Mouse (Mus musculus): Measurements from ENCODE around the gene Pla2g6. TPM values are rescaled to one million over a fixed set of nuclear protein-coding genes. Genes with fewer than 3 reads are reported as not detected.
A peak's percentile ranks its signal among the peaks of the same experiment; 100 is the strongest.

Gene Pla2g6
- polyA plus RNA-seq, 1 experiment from 2014 or later: 37.1 TPM

DNA sequence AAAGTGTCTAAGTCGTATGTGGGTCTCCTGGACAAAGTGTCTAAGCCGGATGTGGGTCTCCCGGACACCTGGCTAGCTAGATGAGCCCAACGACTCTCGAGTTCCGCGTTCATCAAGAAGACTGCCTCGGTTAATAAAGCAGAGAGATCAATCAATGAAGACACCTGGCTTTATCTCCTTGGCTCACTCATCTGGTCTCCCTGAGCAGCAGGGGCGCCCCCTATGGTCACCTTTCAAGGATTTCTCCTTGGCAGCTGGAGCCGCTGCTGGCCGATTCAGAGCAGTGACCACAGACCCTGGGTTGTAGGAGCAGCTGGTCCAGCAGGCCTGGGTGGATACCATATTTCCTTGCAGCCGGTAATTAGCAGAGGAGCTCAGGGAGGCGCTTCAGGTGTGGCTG is 65.8 kb downstream of the Pla2g6 start:
- H3K4me1 ChIP-seq: peaks cover 18% of the 10 kb centered on the region
- H3K27me3 ChIP-seq (replicated peaks): peaks cover 50% of the 10 kb centered on the region
- no peaks in the 10 kb centered on the region for H3K9me3 ChIP-seq
- peak overlapping the region; percentile 98 for H3K4me2 ChIP-seq
- ATAC-seq (replicated peaks): no peak
- H3K9ac ChIP-seq: no peak overlapping the region
- WGBS: 23% methylated on average over 13 of the region's 13 CpGs
- H3K4me3 ChIP-seq: peak overlapping the region; percentile 59
- no peaks in the 10 kb centered on the region for H3K36me3 ChIP-seq (replicated peaks)
- H3K27ac ChIP-seq: no peak overlapping the region

DNA sequence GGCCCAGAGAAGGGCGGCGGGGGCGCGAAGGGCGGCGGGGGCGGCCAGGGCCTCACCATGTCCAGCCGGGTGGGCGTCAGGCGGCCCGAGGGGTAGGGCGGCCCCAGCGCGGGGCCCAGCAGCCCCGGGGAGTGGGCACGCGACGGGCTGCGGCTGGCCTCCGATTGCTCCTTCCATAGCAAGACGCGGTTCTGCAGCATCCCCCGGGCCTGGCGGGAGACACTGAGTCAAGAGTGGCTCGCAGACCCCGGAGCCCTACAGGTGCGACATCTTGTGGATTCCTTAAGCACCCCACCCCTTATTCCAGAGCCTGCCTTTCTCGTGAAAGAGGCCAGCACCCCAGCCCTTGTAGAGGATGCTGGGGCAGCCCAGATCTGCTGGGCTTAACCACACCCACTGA is 66.4 kb downstream of the Pla2g6 start:
- ATAC-seq (replicated peaks): peak; percentile 71
- Histone ChIP-seq H3K9ac (peak overlapping the region; percentile 61), H3K36me3 (replicated peaks) (no peaks in the 10 kb centered on the region), H3K27me3 (replicated peaks) (peaks cover 50% of the 10 kb centered on the region), H3K4me3 (peak overlapping the region; percentile 59), H3K9me3 (no peaks in the 10 kb centered on the region), H3K4me1 (peaks cover 18% of the 10 kb centered on the region), H3K27ac (no peak overlapping the region), H3K4me2 (peak overlapping the region; percentile 98)
- WGBS: under 1% methylated on average over 21 of the region's 28 CpGs

DNA sequence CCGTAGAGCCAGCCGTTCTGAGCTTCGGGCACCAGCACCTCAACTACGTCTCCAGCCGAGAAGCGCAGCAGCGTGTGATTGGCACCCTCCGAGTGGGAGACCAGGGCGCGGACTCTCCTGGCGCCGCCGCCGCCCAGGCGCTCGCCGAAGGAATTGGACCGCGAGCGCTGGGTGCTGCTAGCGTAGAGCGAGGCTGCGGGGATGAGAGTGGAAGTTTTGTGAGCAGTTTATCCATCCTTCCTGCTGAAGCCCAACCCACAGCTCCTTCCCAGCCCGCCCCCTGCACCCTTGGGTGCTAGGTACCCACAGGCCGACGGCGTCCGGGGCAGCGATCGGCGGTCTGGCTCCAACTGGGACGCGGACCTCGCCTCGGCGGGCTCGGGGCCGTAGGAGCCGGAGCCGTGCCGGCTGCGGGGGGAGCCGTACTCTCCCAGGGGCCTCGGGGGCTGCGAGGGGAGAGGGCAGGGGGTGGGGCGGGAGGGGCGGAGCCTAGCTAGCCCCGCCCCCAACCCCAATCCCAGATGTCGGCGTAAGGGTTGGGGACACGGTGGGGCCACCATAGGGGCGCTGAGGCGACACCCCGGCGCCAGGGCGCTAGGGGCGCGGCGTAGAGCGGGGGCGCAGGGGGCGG is 67.0 kb downstream of the Pla2g6 start:
- Histone ChIP-seq H3K36me3 (replicated peaks) (no peaks in the 10 kb centered on the region), H3K4me1 (peaks cover 18% of the 10 kb centered on the region), H3K27me3 (replicated peaks) (peaks cover 50% of the 10 kb centered on the region), H3K4me2 (peak overlapping the region; percentile 98), H3K27ac (no peak overlapping the region), H3K9me3 (no peaks in the 10 kb centered on the region), H3K9ac (peak overlapping the region; percentile 61), H3K4me3 (peak overlapping the region; percentile 59)
- peak; percentile 65 for ATAC-seq (replicated peaks)
- WGBS: 1% methylated on average over 33 of the region's 62 CpGs

DNA sequence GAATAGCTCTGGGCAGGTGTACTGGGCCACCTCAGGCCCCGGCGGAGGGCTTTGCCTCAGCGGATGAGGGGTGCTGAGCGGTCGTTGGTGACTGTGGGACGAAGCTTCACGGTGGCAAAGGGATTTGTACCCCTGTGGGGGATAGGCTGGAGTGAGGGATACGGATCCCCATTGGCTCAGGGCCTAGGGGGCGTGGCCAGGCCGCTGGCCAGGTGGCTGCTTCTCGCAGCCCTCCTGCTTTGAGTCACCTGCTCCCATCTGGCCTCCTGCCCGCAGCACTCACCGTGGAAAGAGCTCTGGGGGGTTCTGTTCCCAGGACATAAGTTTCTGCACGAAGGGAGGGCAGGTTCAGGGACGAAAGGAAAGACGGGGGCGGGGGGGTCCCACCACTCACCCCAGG is 69.7 kb downstream of the Pla2g6 start:
- Histone ChIP-seq H3K27me3 (replicated peaks) (peaks cover 60% of the 10 kb centered on the region), H3K9me3 (no peaks in the 10 kb centered on the region), H3K4me3 (no peak overlapping the region), H3K4me1 (peaks cover 18% of the 10 kb centered on the region), H3K27ac (no peak overlapping the region), H3K4me2 (no peak overlapping the region), H3K36me3 (replicated peaks) (no peaks in the 10 kb centered on the region), H3K9ac (no peak overlapping the region)
- 28% methylated on average over 17 of the region's 17 CpGs for WGBS
- ATAC-seq (replicated peaks): no peak

DNA sequence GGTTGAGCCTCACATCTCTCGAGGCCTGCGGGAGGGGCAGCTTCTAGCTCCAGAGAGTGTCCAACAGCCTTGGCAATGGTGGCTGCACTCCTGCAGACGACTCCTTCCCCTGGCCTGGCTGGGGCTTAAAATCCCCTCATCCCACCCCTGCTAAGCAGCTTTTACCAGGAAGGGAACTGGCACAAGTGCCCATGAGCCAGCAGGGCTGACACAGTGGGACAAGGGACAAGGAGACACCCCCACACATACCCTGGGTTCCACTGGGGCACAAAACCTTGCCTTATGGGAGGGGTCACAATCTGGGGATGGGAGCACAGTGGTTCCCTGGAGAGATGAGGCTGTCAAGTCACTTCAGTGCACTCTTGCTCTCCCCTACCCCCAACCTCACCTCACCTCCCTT is 73.5 kb downstream of the Pla2g6 start, which contains the start of gene Slc16a8:
Slc16a8 (minus strand) TSS at position 101 of the 400 bp plus-strand sequence.
- 21% methylated on average over 3 of the region's 3 CpGs for WGBS
- H3K27ac ChIP-seq: no peak within 1 kb of the TSS
- peaks cover 42% of the 10 kb centered on the region for H3K27me3 ChIP-seq (replicated peaks)

DNA sequence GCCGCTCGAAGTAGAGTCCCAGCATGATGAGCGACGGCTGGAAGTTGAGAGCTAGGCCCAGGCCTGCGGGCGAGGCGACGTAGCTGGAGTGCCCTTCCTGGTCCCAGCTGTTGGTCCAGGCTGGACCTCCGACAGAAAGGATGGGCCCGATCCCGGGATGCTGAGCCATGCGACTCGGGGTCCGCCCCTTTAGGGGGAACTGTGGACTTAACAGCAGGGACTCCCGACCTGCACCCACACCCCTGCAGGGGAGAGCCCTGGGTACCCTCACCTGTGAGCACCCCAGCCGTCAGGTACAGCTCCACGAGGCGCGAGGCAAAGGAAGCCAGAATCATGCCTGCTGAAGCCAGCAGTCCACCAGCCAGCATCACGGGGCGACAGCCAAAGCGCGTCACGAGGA is 75.6 kb downstream of the Pla2g6 start:
- Histone ChIP-seq H3K9me3 (no peaks in the 10 kb centered on the region), H3K36me3 (replicated peaks) (peaks cover 8% of the 10 kb centered on the region; the same call in 1 of the 2 replicates), H3K27me3 (replicated peaks) (peaks cover 34% of the 10 kb centered on the region), H3K9ac (peak overlapping the region; percentile 36), H3K4me1 (peaks cover 12% of the 10 kb centered on the region), H3K27ac (no peak overlapping the region), H3K4me3 (peak overlapping the region; percentile 30), H3K4me2 (peak overlapping the region; percentile 63)
- WGBS: 34% methylated on average over 24 of the region's 24 CpGs
- peak; percentile 19; the same call in 1 of the 2 replicates for ATAC-seq (replicated peaks)

More for the DNA sequence above, 73.5 kb downstream of the Pla2g6 start, which contains the start of gene Slc16a8:
- no peaks in the 10 kb centered on the region for H3K9me3 ChIP-seq
- no peak within 1 kb of the TSS for H3K4me3 ChIP-seq
- no peak for ATAC-seq (replicated peaks)
- no peak within 1 kb of the TSS; the same call in 1 of the 2 replicates for H3K9ac ChIP-seq
- no peaks in the 10 kb centered on the region for H3K36me3 ChIP-seq (replicated peaks)
- H3K4me2 ChIP-seq: no peak within 1 kb of the TSS
- peaks cover 12% of the 10 kb centered on the region for H3K4me1 ChIP-seq

DNA sequence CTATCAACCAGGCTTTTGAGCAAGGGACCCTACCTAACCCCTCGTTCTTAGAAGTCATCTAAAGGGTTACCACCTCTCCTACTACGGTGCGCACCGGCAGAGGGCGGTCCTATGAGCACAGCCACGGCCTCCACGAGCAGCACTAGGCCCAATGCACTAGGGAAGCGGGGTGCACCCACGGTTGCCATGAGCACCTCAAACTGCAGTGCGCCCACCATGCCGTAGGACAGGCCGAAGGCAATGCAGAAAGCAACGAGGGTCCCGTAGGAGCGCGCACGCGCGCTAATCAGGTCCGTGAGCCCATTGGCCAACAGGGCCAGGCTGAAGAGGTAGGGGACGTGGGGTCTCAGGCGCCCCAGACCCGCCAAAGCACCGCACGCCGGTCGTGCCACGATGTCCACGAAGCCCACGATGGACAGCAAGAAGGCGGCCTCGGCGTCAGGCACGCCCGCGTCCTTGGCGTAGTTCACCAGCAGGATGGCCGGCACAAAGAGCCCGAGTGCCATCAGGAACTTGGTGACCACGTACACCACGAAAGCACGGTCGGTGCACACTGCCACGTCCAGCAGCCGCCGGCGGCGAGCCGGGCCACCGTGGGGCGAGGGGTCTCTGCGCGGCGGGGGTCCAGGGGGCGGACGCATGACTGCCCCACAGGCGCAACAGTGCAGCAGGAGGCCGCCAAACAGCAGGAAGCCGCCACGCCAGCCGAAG is 76.3 kb downstream of the Pla2g6 start:
- peaks cover 34% of the 10 kb centered on the region for H3K27me3 ChIP-seq (replicated peaks)
- no peak overlapping the region for H3K27ac ChIP-seq
- peaks cover 8% of the 10 kb centered on the region; the same call in 1 of the 2 replicates for H3K36me3 ChIP-seq (replicated peaks)
- H3K4me2 ChIP-seq: peak overlapping the region; percentile 63
- H3K9me3 ChIP-seq: no peaks in the 10 kb centered on the region
- H3K9ac ChIP-seq: peak overlapping the region; percentile 36
- peak overlapping the region; percentile 30 for H3K4me3 ChIP-seq
- peak; percentile 66 for ATAC-seq (replicated peaks)
- peaks cover 12% of the 10 kb centered on the region for H3K4me1 ChIP-seq
- 2% methylated on average over 61 of the region's 61 CpGs for WGBS

DNA sequence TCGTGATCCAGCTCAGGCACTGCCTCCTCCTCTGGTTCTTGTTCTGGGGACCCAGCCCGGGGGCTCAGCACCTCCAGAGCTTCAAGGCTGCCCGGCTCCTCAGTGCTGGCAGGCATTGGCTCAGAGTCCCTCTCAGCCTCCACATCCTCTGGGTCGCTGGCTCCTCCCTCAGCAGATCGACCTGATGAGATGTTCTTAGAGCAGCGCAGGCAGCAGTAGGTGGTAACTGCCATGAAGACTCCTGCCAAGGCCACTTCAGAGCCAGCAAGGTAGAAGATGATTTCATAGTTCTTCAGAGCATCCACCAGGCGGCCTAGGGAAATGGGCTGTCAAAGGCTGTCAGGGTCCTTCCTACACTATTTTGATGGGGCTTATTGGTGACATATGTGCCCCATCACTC is 77.0 kb downstream of the Pla2g6 start:
- 57% methylated on average over 7 of the region's 7 CpGs for WGBS

DNA sequence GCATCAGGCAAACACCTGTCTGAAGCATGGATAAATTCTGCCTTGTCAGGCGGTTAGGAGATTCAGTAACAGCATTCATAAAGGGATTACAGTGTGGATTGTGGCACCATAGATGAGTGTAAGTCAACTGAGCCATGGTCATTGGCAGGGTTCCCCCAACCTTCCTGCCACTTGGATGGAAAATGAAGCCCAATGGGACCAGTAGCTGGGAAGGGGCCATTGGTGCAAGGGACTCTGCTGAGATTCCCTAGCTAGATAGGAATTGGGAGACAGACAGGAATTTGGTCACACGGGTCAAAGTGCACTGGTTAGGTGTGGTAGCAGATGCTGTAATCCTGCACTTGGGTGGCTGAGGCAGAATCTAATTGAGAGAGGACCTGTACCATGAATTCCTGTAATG is 78.0 kb downstream of the Pla2g6 start:
- peaks cover 17% of the 10 kb centered on the region; the same call in 1 of the 2 replicates for H3K36me3 ChIP-seq (replicated peaks)
- peaks cover 34% of the 10 kb centered on the region for H3K27me3 ChIP-seq (replicated peaks)
- no peaks in the 10 kb centered on the region for H3K9me3 ChIP-seq
- H3K4me1 ChIP-seq: peaks cover 12% of the 10 kb centered on the region
- H3K4me3 ChIP-seq: no peak overlapping the region
- no peak overlapping the region for H3K27ac ChIP-seq
- no peak overlapping the region for H3K9ac ChIP-seq
- ATAC-seq (replicated peaks): no peak
- WGBS: 90% methylated on average over 2 of the region's 2 CpGs
- H3K4me2 ChIP-seq: no peak overlapping the region

More for the DNA sequence above, 77.0 kb downstream of the Pla2g6 start:
- H3K36me3 ChIP-seq (replicated peaks): peaks cover 15% of the 10 kb centered on the region; the same call in 1 of the 2 replicates
- no peak overlapping the region for H3K9ac ChIP-seq
- no peak for ATAC-seq (replicated peaks)
- no peak overlapping the region for H3K4me2 ChIP-seq
- no peak overlapping the region for H3K4me3 ChIP-seq
- peaks cover 34% of the 10 kb centered on the region for H3K27me3 ChIP-seq (replicated peaks)
- peaks cover 12% of the 10 kb centered on the region for H3K4me1 ChIP-seq
- H3K9me3 ChIP-seq: no peaks in the 10 kb centered on the region
- H3K27ac ChIP-seq: no peak overlapping the region

DNA sequence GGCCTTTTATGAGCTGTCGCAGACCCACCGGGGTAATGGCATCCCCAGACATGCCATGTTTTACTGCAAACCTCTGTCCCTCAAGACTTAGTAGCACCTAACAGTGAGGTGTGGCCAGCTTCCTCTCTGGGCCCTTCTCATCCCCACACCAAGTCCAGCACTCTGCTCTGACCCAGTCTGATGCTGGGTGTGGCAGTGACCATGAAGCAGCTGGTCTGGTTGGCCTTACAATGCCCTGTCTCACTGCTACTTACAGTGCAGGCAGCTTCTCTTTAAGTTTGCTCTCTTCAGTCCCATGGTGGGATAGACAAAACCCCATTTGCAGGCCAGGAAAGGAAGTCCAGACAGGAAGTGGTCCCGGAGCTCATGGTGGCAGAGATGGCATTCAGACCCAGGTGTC is 82.9 kb downstream of the Pla2g6 start:
- H3K9ac ChIP-seq: no peak overlapping the region
- no peaks in the 10 kb centered on the region for H3K9me3 ChIP-seq
- no peak overlapping the region for H3K4me2 ChIP-seq
- peaks cover 37% of the 10 kb centered on the region for H3K36me3 ChIP-seq (replicated peaks)
- 94% methylated on average over 3 of the region's 3 CpGs for WGBS
- H3K27me3 ChIP-seq (replicated peaks): no peaks in the 10 kb centered on the region
- H3K27ac ChIP-seq: no peak overlapping the region
- ATAC-seq (replicated peaks): no peak
- no peak overlapping the region for H3K4me3 ChIP-seq
- H3K4me1 ChIP-seq: peaks cover 7% of the 10 kb centered on the region

DNA sequence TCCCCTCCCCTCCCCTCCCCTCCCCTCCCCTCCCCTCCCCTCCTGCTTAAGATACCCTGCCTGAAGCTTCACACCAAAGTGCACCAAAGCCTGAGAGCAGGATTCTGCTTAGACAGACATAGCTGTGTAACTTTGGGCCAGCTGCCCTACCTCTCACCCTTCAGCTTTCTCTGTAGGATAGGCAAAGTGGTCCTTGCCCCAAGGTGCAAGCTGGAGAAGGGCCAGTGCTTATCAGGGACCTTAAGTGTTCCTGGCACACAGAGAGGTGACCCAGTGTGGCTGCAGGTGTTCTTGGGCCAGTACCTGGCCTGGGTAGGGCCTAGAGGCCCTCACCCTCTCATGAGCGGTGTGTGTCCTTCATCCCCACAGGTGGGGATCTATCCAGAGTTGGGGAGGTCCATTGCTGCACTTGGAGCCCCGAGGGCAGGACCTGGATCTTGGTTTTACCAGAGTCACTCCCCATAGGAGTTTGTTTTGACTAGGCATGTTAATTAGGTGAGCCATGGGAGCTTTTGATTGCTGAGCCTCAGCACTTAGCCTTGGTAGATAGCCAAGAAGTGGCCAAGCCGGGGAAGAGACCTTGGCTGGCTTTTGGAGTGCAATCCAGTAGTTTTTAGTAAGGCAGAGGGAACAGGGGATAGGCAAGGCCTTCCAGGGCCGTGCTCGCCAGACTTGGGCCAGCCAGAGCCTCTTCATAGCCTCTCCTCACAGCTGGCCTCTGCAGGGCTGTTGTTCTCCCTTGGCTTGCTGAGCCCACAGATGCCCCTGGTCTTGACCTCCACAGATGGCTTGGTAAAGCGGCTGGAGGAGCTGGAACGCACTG is 83.9 kb downstream of the Pla2g6 start:
- no peak overlapping the region for H3K9ac ChIP-seq
- peaks cover 37% of the 10 kb centered on the region for H3K36me3 ChIP-seq (replicated peaks)
- H3K9me3 ChIP-seq: no peaks in the 10 kb centered on the region
- H3K27ac ChIP-seq: no peak overlapping the region
- 73% methylated on average over 7 of the region's 7 CpGs for whole genome bisulfite sequencing
- H3K4me3 ChIP-seq: no peak overlapping the region
- H3K4me1 ChIP-seq: peaks cover 7% of the 10 kb centered on the region
- no peak for ATAC-seq (replicated peaks)
- H3K27me3 ChIP-seq (replicated peaks): no peaks in the 10 kb centered on the region
- H3K4me2 ChIP-seq: no peak overlapping the region
